Mouse (Mus musculus): Measurements from ENCODE around the gene Camk1d. TPM values are rescaled to one million over a fixed set of nuclear protein-coding genes. Genes with fewer than 3 reads are reported as not detected.

Gene Camk1d
- polyA plus RNA-seq, 1 experiment from 2014 or later, result 6.7 TPM

DNA sequence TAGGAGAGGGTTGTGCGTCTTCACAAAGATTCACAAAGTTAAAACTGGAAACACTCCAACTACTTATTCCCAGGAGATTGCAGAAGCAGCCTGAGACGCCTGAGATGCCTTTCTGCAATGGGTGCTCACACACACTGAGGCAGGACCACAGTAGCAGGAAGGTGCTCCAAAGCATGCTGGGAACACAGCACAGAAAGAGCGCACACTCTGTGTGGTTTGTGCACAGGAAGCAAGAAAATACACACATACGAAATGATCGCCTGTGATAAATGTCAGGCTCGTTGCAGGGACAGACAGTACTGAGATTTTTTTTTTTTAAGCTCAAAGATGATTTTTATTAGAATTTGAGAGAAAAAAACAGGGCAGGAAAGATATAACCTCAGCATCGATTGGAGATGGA lies 227.7 kb downstream of the Camk1d start:
- no peak overlapping the region for H3K9ac ChIP-seq (ENCODE audit: low read length)
- H3K36me3 ChIP-seq (ENCODE audit: control insufficient read depth, insufficient read depth, low read length), result no peaks in the 10 kb centered on the region
- TF ChIP-seq EP300 (optimal IDR thresholded peaks at IDR 0.05) (no peak), CTCF (IDR thresholded peaks at IDR 0.05; ENCODE audit: low read depth) (no peak)
- H3K4me3 ChIP-seq (ENCODE audit: low read depth, low read length), result no peak overlapping the region
- no peak overlapping the region for H3K4me2 ChIP-seq (replicated peaks; ENCODE audit: low read depth)
- H3K27ac ChIP-seq (replicated peaks), result no peak overlapping the region
- ATAC-seq (ENCODE audit: low FRiP score, low TSS enrichment) (no peak), DNase-seq (ENCODE audit: low spot score) (no peak)
- no peaks in the 10 kb centered on the region for H3K9me3 ChIP-seq (ENCODE audit: control insufficient read depth, low read length)
- H3K27me3 ChIP-seq (ENCODE audit: control insufficient read depth, insufficient read depth, low read length), result no peaks in the 10 kb centered on the region
- H3K4me1 ChIP-seq (replicated peaks; ENCODE audit: control insufficient read depth, insufficient read depth), result no peaks in the 10 kb centered on the region
- WGBS, result 80% methylated on average over 7 of the region's 7 CpGs

- H3K27me3 ChIP-seq (ENCODE audit: control insufficient read depth, insufficient read depth, low read length), result no peaks in the 10 kb centered on the region
- no peak for DNase-seq (ENCODE audit: low spot score)
- no peak for ATAC-seq (ENCODE audit: low FRiP score, low TSS enrichment)
- no peak overlapping the region for H3K9ac ChIP-seq (ENCODE audit: low read length)
- H3K9me3 ChIP-seq (ENCODE audit: control insufficient read depth, low read length), result no peaks in the 10 kb centered on the region
- WGBS, result 94% methylated on average over 6 of the region's 6 CpGs
- H3K4me2 ChIP-seq (replicated peaks; ENCODE audit: low read depth), result no peak overlapping the region
- H3K4me1 ChIP-seq (replicated peaks; ENCODE audit: control insufficient read depth, insufficient read depth), result no peaks in the 10 kb centered on the region
- TF ChIP-seq EP300 (optimal IDR thresholded peaks at IDR 0.05), result no peak
- TF ChIP-seq CTCF (IDR thresholded peaks at IDR 0.05; ENCODE audit: low read depth), result no peak
- no peak overlapping the region for H3K27ac ChIP-seq (replicated peaks)
- H3K4me3 ChIP-seq (ENCODE audit: low read depth, low read length), result no peak overlapping the region
- no peaks in the 10 kb centered on the region for H3K36me3 ChIP-seq (ENCODE audit: control insufficient read depth, insufficient read depth, low read length)
Measured at GRCm38 (mm10) chr2:5485786-5486185, 228.5 kb downstream of the Camk1d start.

GRCm38 (mm10) chr2:5479886-5480285 lies 234.4 kb downstream of the Camk1d start:
- ATAC-seq (ENCODE audit: low FRiP score, low TSS enrichment) (no peak), DNase-seq (ENCODE audit: low spot score) (no peak)
- Histone ChIP-seq H3K9me3 (ENCODE audit: control insufficient read depth, low read length) (no peaks in the 10 kb centered on the region), H3K4me3 (ENCODE audit: low read depth, low read length) (no peak overlapping the region), H3K27ac (replicated peaks) (no peak overlapping the region), H3K27me3 (ENCODE audit: control insufficient read depth, insufficient read depth, low read length) (no peaks in the 10 kb centered on the region), H3K36me3 (ENCODE audit: control insufficient read depth, insufficient read depth, low read length) (no peaks in the 10 kb centered on the region), H3K4me2 (replicated peaks; ENCODE audit: low read depth) (no peak overlapping the region), H3K4me1 (replicated peaks; ENCODE audit: control insufficient read depth, insufficient read depth) (no peaks in the 10 kb centered on the region), H3K9ac (ENCODE audit: low read length) (no peak overlapping the region)
- TF ChIP-seq EP300 (optimal IDR thresholded peaks at IDR 0.05) (no peak), CTCF (IDR thresholded peaks at IDR 0.05; ENCODE audit: low read depth) (no peak)
- WGBS, result 80% methylated on average over 3 of the region's 3 CpGs

DNA sequence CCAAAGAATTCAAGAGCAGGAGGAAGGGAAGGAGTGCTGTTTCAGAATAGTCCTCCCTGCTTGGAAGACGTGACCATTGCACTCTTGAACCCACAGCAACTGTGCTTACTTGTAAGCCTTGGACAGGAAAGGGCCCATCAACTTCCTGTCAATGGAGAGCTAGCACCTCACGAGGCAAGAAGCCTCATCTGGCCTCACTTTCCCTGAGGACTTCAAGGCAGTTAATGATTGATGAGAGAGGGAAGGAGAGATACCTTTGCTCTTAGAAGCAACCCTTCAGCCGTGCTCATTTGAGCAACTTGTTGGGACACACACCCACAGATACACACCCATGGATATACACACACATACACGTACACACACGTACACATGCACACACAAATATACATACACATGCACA lies 235.6 kb downstream of the Camk1d start:
- no peaks in the 10 kb centered on the region for H3K27me3 ChIP-seq (ENCODE audit: control insufficient read depth, insufficient read depth, low read length)
- no peaks in the 10 kb centered on the region for H3K36me3 ChIP-seq (ENCODE audit: control insufficient read depth, insufficient read depth, low read length)
- H3K9ac ChIP-seq (ENCODE audit: low read length), result no peak overlapping the region
- no peaks in the 10 kb centered on the region for H3K4me1 ChIP-seq (replicated peaks; ENCODE audit: control insufficient read depth, insufficient read depth)
- DNase-seq (ENCODE audit: low spot score), result no peak
- no peaks in the 10 kb centered on the region for H3K9me3 ChIP-seq (ENCODE audit: control insufficient read depth, low read length)
- H3K27ac ChIP-seq (replicated peaks), result no peak overlapping the region
- no peak for ATAC-seq (ENCODE audit: low FRiP score, low TSS enrichment)
- H3K4me3 ChIP-seq (ENCODE audit: low read depth, low read length), result no peak overlapping the region
- no peak for TF ChIP-seq EP300 (optimal IDR thresholded peaks at IDR 0.05)
- TF ChIP-seq CTCF (IDR thresholded peaks at IDR 0.05; ENCODE audit: low read depth), result no peak
- WGBS, result 83% methylated on average over 5 of the region's 5 CpGs
- H3K4me2 ChIP-seq (replicated peaks; ENCODE audit: low read depth), result no peak overlapping the region

- Histone ChIP-seq H3K9me3 (ENCODE audit: control insufficient read depth, low read length) (no peaks in the 10 kb centered on the region), H3K27me3 (ENCODE audit: control insufficient read depth, insufficient read depth, low read length) (no peaks in the 10 kb centered on the region), H3K9ac (ENCODE audit: low read length) (no peak overlapping the region), H3K4me1 (replicated peaks; ENCODE audit: control insufficient read depth, insufficient read depth) (no peaks in the 10 kb centered on the region), H3K27ac (replicated peaks) (no peak overlapping the region), H3K36me3 (ENCODE audit: control insufficient read depth, insufficient read depth, low read length) (no peaks in the 10 kb centered on the region), H3K4me2 (replicated peaks; ENCODE audit: low read depth) (no peak overlapping the region), H3K4me3 (ENCODE audit: low read depth, low read length) (no peak overlapping the region)
- ATAC-seq (ENCODE audit: low FRiP score, low TSS enrichment), result no peak
- TF ChIP-seq EP300 (optimal IDR thresholded peaks at IDR 0.05) (no peak), CTCF (IDR thresholded peaks at IDR 0.05; ENCODE audit: low read depth) (peak; percentile 55)
- WGBS, result 98% methylated on average over 4 of the region's 4 CpGs
- no peak for DNase-seq (ENCODE audit: low spot score)
Measured at GRCm38 (mm10) chr2:5478256-5478655, 236.1 kb downstream of the Camk1d start.

GRCm38 (mm10) chr2:5477525-5477924 lies 236.8 kb downstream of the Camk1d start:
- H3K36me3 ChIP-seq (ENCODE audit: control insufficient read depth, insufficient read depth, low read length), result no peaks in the 10 kb centered on the region
- ATAC-seq (ENCODE audit: low FRiP score, low TSS enrichment) (no peak), DNase-seq (ENCODE audit: low spot score) (no peak)
- H3K4me2 ChIP-seq (replicated peaks; ENCODE audit: low read depth), result no peak overlapping the region
- no peaks in the 10 kb centered on the region for H3K9me3 ChIP-seq (ENCODE audit: control insufficient read depth, low read length)
- H3K27me3 ChIP-seq (ENCODE audit: control insufficient read depth, insufficient read depth, low read length), result no peaks in the 10 kb centered on the region
- H3K27ac ChIP-seq (replicated peaks), result no peak overlapping the region
- no peak overlapping the region for H3K9ac ChIP-seq (ENCODE audit: low read length)
- 75% methylated on average over 1 of the region's 1 CpGs for WGBS
- no peaks in the 10 kb centered on the region for H3K4me1 ChIP-seq (replicated peaks; ENCODE audit: control insufficient read depth, insufficient read depth)
- no peak for TF ChIP-seq CTCF (IDR thresholded peaks at IDR 0.05; ENCODE audit: low read depth)
- H3K4me3 ChIP-seq (ENCODE audit: low read depth, low read length), result no peak overlapping the region
